Mouse (Mus musculus): ENCODE results near the gene Trim14.

The Trim14 gene

DNA sequence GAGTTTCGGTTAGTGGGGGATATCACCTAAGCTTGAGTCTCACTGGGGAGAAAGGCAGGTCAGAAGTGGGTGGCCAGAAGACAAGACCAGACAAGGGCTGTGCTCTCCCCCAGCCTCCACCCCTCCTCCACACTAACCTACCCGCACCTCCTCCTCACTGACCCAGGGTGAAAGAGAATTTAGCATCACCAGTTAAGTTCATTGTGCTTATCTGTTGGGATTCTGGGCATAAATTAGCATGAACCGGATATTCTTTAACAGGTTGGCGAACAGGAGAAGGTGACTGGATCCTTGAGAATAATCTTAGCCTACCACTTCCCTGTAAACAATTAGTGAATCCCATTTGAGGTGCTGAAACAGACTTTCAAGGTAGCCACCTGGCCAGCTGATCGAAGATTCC is 60.8 kb downstream of the Trim14 start:
- DNase-seq (ENCODE audit: low spot score): no peak

DNA sequence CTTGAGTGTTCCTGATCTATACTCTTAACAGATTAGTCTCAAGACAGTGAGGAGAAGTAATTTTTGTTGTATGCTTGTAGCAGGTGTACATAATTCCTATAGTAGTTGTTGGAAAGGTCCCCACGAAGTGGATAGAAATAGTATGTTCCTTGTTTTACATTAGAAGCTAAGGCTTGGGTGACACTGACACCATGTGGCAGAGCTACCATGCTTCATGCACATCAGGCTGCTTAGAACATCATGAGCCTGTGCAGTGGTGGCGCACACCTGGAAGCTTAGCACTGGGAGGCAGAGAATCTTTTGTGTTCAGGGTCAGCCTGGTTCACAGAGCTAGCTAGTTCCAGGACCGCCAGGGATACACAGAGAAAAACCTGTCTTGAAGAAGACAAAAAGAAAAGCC is 70.2 kb downstream of the Trim14 start:
- no peak for DNase-seq (ENCODE audit: low spot score)

DNA sequence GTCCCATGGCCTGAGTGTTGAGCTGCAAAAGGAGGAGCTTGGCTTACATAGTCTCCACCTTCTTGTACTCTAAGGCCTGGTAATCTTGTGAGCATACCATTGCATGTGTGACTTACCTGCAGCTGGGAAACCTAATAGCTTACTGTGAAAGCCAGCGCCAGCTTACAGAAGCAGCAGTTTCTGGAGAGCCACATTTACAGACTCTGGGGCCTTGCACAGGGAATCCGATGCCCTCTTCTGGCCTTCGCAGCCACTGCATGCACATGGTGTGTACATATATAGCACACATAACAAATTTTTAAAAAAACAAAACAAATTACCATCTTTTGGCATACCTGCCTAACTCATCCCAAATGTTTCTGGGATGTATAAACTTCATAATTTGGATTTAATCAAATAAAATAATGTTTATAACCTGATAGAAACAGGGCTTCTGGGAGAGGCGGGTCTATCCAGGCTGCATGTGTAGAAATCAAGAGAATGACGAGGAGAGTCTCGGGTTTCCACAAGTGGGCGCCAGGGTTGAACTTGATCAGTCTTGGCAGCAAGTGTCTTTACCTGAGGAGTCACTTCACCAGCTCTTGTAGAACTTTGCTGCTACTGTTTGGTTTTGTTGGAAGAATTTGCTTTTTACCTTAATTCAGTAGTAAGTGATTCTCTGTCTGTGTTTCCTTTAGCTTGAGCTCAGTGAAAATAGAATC is 72.7 kb downstream of the Trim14 start:
- DNase-seq (ENCODE audit: low spot score): no peak

DNA sequence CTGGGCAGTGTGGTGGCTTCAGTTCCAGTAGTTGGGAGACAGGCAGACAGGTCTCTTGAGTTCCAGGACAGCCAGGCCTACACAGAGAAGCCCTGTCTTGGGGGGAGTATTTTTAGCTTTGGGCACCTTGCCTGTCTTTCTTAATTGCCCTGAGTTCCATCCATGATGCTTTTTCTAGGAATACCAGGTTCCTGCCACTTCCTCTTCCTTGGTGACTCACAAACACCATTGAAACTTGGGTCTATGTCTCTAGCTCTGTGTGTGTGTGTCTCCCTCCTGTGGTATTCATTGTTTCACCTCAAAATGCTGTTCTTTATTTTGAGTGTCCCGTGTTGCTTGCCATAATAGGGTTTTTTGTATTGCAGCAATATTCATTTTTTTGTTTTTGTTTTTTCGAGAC is 77.5 kb downstream of the Trim14 start:
- no peak for DNase-seq (ENCODE audit: low spot score)

DNA sequence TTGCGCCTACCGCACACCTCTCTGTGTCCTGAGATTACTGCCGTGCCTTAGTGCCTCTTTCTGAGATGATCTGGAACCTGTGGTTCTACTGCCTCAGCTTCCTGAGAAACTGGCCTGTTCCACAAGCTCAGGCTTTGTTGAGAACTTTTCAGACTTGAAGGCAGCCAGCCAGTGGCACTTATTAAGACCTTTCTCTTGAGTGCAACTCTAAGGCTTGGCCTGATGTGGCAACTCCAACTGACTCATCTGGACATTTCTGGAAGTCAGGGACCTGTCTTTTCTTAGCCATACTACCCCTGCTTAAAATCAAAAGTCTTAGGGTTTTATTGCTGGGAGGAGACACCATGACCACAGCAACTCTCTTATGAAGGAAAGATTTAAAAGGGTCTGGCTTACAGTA is 78.8 kb downstream of the Trim14 start:
- no peak for DNase-seq (ENCODE audit: low spot score)

DNA sequence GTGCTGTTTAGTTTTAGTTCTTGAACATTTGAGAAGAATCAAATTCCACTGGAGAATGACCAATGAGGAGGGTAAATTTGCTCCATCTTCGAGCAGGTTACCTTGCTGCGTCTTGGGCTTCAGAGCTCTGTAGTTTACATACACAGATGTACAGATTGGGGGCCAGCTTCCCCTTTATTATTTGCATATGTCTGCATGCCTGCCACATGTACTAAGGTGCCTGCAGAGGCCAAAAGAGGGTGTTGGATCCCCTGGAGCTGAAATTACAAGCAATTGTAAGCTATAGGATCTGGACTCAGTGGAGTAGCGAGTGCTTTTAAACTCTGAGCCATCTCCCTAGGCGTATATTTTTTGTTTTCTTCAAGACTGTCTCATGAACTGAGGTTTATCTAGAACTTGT is 79.2 kb downstream of the Trim14 start:
- DNase-seq (ENCODE audit: low spot score): no peak

DNA sequence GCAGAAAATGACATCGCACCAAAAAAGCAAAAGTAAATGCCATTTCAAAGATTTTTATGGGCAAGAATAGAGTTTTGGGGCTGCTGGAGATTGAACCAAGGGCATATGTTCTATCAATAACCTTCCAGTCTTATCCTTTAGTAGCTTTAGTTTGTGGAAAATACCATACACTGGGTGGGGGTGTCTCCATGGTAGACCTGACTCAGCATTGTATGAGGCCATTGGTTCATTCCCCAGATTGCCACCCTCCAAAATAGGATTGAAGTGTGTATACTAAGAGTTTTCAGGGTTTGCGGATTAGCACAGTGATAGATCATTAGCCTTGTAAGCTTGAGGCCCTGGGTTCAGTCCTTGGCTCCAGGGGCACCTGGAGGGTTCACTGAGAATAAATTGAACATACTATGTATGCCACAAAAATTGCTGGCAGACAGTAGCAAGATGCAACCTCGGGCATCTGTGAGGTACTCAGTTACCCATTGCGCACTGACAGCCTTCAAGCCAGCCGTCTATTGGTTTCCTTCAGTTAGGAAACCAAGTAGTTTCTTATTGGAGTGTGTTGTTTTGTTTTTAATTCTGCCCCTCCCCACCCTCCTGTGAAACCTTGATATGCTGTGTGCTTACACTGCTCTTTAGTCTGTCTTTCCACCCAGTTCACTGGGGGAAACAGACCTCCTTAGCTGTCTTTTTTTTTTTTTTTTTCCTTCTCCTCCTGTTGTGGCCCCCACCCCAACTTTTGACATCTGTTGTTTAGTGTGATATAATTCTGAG is 81.7 kb downstream of the Trim14 start:
- no peak for DNase-seq (ENCODE audit: low spot score)

DNA sequence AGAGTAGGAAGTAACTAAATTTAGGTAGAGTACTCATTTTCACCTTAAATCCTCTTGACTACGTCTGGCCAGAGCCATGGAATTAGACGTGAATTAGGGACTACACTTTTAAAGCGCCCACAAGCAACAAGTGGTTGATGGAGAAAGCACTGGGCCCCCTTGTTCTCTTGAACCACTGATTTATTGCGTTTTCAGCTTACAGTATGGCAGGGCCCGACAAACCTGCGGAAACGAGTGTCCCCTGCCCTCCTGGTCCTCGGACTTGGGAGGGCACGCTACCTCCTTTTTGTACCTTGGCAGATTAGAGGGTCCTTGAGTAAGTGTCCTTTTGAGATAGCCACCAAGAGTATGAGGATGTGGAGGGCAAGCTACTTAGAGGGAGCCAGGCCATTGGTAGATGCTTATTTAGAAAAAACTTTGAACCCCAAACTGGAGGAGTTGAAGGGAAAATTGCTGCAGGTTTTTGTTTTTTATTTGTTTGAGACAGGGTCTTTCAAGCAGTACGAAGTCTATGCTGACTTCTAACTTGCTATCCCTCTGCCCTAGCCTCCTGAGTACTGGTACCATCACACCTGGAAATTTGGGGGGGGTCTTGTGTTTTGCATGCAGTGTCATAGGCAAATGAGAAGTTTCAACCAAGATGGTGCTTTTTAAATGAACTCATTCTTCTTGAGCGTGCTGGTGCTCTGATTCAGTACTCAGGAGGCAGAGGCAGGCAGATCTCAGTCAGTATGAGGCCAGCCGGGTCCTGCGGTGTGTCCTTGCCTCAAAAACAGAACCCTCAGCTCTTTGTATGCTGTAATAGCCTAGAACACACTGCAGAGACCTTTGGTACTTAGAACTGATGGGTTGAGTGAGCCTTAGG is 82.9 kb downstream of the Trim14 start:
- DNase-seq (ENCODE audit: low spot score): no peak

DNA sequence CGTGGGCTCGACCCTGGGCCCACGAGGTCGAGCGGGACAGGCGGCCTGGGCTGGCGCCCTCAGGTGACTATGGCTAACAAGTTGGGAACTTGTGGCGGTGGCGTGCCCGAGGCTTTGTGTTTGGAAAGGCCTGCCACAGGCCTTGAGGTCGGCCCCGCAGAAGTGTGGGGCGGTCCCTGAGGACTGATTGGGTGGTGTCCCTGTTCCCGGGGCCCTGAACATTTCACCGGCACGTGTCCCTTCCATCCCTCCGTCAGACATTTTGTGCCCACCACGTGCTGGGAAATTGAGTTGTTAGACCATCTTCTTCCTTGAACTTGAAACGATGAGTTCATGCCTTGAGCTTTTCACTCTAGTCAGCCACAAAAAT is 83.5 kb downstream of the Trim14 start:
- DNase-seq (ENCODE audit: low spot score): peak; percentile 84

DNA sequence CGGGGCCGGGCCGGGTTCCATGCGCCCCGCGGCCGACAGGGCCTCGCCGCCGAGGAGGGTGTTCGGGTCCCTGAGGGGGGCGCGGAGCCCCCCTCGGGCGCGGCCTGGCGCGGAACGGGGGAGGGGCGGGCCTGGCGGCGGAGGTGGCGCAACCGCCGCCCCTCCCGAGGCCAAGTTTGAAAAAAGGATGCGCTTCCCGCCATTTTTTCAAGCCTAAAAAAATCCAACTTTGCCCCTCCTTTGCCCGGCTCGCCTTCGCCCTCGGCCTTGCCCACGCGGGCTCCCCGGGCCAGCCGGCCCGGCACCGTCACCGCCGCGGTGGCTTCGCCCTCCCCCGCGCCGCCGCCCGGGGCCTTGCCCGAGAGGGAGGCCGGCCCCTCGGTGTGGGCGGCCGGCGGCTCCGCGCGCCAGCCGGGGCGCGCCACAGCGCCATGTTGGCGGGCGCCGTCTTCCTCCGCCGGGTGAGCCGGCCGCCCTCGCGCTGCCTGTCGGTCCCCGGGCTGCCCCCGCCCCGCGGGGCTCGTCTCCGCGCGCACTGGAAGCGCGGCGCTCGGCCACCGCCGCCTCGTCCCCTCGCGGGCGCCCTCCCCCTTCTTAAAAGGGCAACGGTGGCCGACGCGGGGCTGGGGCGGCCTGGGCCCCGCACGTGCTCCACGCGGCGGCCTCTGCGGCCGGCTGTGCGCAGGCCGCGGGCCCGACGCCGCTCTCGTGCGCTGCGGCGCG is 84.0 kb downstream of the Trim14 start:
- DNase-seq (ENCODE audit: low spot score): peak; percentile 81

DNA sequence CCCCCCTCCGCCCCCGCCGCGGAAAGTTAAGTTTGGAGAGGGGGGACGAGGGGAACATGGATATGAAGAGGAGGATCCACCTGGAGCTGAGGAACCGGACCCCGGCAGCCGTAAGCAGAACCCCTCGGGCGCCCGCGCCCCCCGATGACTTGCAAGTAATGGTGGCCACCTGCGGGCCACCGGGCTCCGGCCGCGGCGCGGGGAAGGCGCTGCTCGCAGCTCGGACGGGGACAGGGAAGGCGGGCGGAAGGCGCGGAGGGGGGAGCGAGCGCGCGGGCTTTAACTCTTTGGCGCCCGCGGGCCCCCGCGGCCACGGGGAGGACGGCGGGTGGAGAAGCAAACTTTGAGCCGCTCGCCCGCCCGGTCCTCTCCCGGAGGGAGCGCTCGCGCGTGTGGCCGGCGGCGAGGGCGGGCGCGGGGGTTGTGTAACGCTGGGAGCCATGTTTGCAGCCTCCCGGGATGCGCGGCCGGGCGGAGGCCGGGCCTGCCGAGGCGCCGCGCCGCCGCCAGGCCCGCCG is 84.6 kb downstream of the Trim14 start:
- DNase-seq (ENCODE audit: low spot score): peak; percentile 79

DNA sequence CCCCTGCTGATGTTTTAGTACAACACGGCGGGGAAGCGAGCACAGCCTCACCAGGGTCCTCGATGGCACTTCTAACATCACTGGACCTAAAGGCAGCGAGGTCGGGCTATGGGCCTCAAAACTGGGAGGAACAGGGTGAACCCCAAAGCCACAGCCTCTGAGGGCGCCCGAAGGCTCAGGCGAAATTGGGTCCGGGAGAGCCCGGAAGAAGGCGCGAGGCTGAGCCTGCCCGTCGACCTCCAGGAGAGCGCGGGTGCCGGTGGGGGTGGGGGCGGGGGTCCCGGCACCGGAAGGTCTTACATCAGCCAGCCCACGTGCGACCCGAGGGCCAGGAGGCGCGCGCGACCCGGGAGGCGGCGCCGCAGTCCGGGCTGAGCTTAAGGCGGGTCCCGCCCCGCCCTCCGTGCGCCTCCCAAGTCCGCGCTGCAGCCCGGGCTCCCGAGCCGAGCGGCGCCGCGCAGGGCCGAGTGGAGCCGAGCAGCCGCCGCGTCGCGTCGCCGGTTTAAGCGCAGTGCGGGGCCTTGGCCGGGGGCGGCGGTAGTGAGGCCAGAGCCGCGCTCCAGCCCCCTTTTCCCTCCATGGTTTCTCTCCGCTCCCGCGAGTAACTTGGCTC is 85.3 kb downstream of the Trim14 start, which contains the start of gene Anp32b:
TSS of gene Anp32b (plus strand) at position 384 of the 613 bp plus-strand sequence.
- peak; percentile 88 for DNase-seq (ENCODE audit: low spot score)

DNA sequence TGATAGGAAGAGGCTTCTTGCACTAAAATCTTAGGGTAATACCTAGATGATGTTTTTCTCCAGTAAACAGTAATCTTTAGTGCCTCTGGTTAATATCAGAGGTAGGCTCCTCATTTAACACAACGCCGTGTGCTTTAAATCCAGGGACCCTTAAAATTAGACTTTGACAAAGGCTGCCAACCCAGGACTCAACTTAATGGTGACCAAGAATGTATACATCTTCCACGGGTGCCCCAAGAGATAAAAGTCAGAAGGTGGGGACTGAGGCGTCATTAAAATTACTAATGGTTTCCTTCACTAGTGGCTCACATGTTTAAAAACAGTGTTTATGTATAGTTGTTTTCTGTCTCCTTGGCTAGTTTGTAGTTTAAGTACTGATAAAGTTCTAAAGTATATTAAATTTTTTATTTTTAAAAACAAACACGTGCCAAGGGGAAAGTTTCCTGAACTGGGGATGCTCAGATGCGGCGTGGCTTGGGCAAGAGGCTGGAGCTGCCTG is 85.9 kb downstream of the Trim14 start:
- no peak for DNase-seq (ENCODE audit: low spot score)

DNA sequence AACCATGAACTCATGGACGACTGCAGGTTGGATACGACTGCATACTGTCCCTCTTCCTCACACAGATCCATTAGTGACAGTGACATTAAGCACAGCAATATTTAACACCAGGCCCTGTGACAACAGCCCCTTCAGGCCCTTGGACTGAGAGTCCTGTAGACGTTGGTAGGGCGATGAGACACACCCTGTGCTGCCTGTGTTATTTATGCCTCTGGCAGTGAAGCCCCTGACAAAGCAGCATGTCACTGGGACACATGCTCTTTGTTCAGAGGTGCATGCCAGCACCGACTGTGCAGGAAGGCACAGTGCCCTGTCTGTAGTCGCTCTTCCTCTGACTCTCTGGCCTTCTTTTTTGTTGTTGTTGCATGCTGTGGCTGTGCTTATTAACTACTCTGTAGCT is 87.1 kb downstream of the Trim14 start:
- DNase-seq (ENCODE audit: low spot score): no peak

DNA sequence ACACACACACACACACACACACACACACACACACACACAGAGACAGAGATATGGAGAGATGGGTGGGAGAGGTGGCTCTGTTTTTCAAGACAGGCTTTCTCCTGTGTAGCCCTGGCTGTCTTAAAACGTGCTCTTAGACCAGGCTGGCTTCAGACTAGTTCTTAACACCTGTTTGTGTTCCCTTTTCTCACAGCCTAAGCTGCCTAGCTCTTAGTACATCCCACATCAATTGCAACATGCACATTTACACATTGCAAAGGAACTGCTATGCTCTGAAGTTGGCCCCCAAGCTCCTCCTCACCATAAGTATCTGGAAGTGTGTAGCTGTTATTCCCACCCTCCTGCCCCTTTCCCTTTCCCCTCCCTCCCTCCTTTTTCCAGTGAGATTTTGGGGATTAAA is 88.5 kb downstream of the Trim14 start:
- DNase-seq (ENCODE audit: low spot score): no peak

DNA sequence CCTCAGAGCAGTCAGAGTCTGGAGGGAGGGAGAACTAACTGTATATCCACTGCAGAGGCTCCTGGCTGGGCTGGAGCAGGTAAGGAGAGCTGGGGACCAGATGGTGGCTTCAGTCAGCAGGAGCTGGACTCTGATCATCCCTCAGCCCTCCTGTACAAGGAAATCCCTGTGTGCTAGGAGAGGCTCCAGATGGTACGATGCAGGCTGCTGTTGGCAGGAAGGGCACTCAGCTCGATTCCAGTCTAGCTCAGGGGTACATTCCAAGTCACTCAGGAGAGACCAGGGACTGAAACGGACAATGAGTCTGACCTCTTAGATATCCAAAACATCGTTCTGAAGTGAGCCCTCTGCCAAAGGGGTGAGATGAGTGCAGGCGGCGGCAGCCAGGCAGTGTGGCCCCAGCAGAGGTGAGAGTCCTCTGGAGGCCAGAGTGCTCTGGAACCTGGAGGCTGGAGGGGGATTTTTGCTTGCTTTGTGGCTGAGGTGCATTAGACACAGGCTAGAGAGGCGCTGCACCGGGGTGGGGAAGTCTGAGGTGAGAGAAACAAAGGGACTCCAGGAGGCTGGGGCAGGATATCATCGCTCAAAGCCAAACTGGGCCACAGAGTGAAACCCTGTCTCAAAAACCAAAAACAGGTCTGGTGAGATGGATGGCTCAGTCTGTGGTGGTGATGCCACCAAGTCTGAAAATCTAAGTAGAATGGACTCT is 90.5 kb downstream of the Trim14 start:
- DNase-seq (ENCODE audit: low spot score): no peak
